Mouse (Mus musculus): ENCODE measurements around the gene Gm8653. TPM values are rescaled to one million over a fixed set of nuclear protein-coding genes. Genes with fewer than 3 reads are reported as not detected.

Gene Gm8653
- not detected for polyA plus RNA-seq (2014; fragmentation: Illumina TruSeq; extraction: RNeasy Lipid Tissue Mini Kit (QIAGEN cat#74804); ENCODE audit: low read depth, low replicate concordance)

GRCm38 (mm10) chr7:22201164-22201563 is at the start of gene Gm8653:
Gene Gm8653 (minus strand): TSS chr7:22201264.

GRCm38 (mm10) chr7:22229384-22229783 is 28.3 kb upstream of the Gm8653 start, which contains the start of gene Gm8453:
Gene Gm8453 (minus strand): TSS chr7:22229484.

DNA sequence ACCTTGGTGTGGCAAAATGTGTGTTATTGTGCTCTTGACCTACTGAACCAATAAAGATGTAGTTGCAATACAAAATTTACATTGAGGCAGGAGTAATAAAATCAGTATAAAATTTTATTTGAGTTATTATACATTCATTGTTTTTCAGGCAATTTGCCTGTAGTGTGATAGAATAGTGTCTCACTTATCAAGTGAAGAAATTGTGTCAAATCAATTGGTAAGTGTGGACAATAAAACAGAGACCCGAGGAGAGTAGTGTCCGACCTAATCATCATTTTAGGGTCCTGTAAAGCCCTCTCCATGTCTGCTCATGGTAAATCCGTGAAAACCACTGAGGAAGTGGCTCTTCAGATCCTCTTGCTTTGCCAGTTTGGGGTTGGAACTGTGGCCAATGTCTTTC is 12.0 kb downstream of the Gm8653 start, which contains the start of gene Vmn1r143:
Gene Vmn1r143 (plus strand): TSS at position 301 of the 400 bp plus-strand sequence.

GRCm38 (mm10) chr7:22163935-22164334 is 37.1 kb downstream of the Gm8653 start, which contains the start of gene Vmn1r142:
Gene Vmn1r142 (minus strand): TSS chr7:22164035.

Other genes starting within 250 kb of the Gm8653 start
- not detected for gene Vmn1r137, start 206.7 kb downstream of the Gm8653 start, polyA plus RNA-seq (2014; fragmentation: Illumina TruSeq; extraction: RNeasy Lipid Tissue Mini Kit (QIAGEN cat#74804); ENCODE audit: low read depth, low replicate concordance)
- gene Vmn1r138, start 172.4 kb downstream of the Gm8653 start, polyA plus RNA-seq (2014; fragmentation: Illumina TruSeq; extraction: RNeasy Lipid Tissue Mini Kit (QIAGEN cat#74804); ENCODE audit: low read depth, low replicate concordance) = not detected
- not detected for gene Gm6176, start 145.0 kb downstream of the Gm8653 start, polyA plus RNA-seq (2014; fragmentation: Illumina TruSeq; extraction: RNeasy Lipid Tissue Mini Kit (QIAGEN cat#74804); ENCODE audit: low read depth, low replicate concordance)
- gene Vmn1r139, start 132.2 kb downstream of the Gm8653 start, polyA plus RNA-seq (2014; fragmentation: Illumina TruSeq; extraction: RNeasy Lipid Tissue Mini Kit (QIAGEN cat#74804); ENCODE audit: low read depth, low replicate concordance) = not detected
- not detected for gene Gm16451, start 83.0 kb downstream of the Gm8653 start, polyA plus RNA-seq (2014; fragmentation: Illumina TruSeq; extraction: RNeasy Lipid Tissue Mini Kit (QIAGEN cat#74804); ENCODE audit: low read depth, low replicate concordance)
- not detected for gene Gm10666, start 66.5 kb downstream of the Gm8653 start, polyA plus RNA-seq (2014; fragmentation: Illumina TruSeq; extraction: RNeasy Lipid Tissue Mini Kit (QIAGEN cat#74804); ENCODE audit: low read depth, low replicate concordance)
- gene Vmn1r142, start 37.2 kb downstream of the Gm8653 start, polyA plus RNA-seq (2014; fragmentation: Illumina TruSeq; extraction: RNeasy Lipid Tissue Mini Kit (QIAGEN cat#74804); ENCODE audit: low read depth, low replicate concordance) = not detected
- not detected for gene Vmn1r143, start 11.9 kb downstream of the Gm8653 start, polyA plus RNA-seq (2014; fragmentation: Illumina TruSeq; extraction: RNeasy Lipid Tissue Mini Kit (QIAGEN cat#74804); ENCODE audit: low read depth, low replicate concordance)
- not detected for gene Gm8453, start 28.2 kb upstream of the Gm8653 start, polyA plus RNA-seq (2014; fragmentation: Illumina TruSeq; extraction: RNeasy Lipid Tissue Mini Kit (QIAGEN cat#74804); ENCODE audit: low read depth, low replicate concordance)
- not detected for gene Gm4187, start 128.5 kb upstream of the Gm8653 start, polyA plus RNA-seq (2014; fragmentation: Illumina TruSeq; extraction: RNeasy Lipid Tissue Mini Kit (QIAGEN cat#74804); ENCODE audit: low read depth, low replicate concordance)
- not detected for gene Gm8660, start 169.8 kb upstream of the Gm8653 start, polyA plus RNA-seq (2014; fragmentation: Illumina TruSeq; extraction: RNeasy Lipid Tissue Mini Kit (QIAGEN cat#74804); ENCODE audit: low read depth, low replicate concordance)
- gene Vmn1r148, start 212.3 kb upstream of the Gm8653 start, polyA plus RNA-seq (2014; fragmentation: Illumina TruSeq; extraction: RNeasy Lipid Tissue Mini Kit (QIAGEN cat#74804); ENCODE audit: low read depth, low replicate concordance) = not detected
- gene Vmn1r149, start 237.0 kb upstream of the Gm8653 start, polyA plus RNA-seq (2014; fragmentation: Illumina TruSeq; extraction: RNeasy Lipid Tissue Mini Kit (QIAGEN cat#74804); ENCODE audit: low read depth, low replicate concordance) = not detected